Mouse (Mus musculus): Measurements from ENCODE around the gene Fgfbp1. TPM values are rescaled to one million over a fixed set of nuclear protein-coding genes. Genes with fewer than 3 reads are reported as not detected.

Fgfbp1 gene
- polyA plus RNA-seq, 1 experiment: not detected

DNA sequence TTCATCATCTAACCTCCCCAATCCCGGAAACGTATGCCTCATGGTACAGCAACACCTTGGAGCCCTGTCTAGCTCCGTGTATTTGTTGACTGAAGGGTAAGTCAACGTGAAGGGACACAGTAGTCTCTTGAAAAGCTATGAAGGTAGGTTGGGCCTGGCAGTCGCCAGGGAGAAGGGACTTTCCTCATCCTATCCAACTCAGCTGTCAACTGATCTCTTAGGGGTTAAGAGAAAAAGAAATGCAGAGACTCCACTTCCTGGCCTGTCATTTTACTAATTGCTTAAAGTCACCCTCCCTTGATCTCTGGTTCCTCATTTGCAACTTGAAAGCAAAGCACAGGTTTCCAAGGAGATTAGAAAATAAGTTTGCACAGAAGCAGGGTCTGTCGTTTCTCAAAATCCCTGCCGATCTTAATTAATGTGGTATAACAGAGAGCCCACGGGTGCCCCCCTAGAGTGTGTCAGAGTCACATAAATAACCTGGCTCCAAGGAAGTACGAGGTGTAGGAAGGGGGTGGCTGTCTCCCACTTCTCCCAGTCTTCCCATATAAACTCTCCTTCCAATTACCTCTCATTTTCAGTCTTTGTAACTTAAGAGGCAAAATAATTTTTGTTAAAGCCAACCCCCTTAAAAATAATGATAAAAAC, 34.1 kb downstream of the Fgfbp1 start:
- Histone ChIP-seq H3K27ac (ENCODE audit: insufficient read depth, low read depth, low read length) (no peak overlapping the region), H3K4me3 (ENCODE audit: insufficient read depth, low read length) (no peak overlapping the region), H3K4me1 (ENCODE audit: control insufficient read depth, insufficient read depth, low read length) (peaks cover 21% of the 10 kb centered on the region)
- no peak for TF ChIP-seq CTCF (IDR thresholded peaks at IDR 0.05; ENCODE audit: low read depth, low read length)
- TF ChIP-seq POLR2A (IDR thresholded peaks at IDR 0.05; ENCODE audit: borderline replicate concordance, low read depth, low read length): no peak

DNA sequence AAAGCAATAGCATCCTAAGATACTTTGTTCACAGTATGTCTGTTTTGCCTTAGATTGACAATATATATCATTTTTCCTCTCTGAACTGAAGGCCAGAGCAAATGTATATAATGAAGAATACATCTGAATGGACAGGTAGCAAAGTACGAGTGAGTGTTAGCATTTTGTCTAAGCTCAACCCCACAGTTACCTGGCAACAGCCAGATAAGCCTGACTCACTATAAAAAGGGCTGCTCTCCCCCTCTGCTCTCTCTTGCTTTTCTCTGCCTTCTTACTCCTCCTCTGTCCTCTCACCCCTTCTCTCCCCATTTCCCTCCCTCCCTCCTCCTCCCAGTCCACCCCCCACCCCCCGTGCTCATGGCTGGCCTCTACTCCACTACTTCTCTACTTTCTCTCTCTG, 48.3 kb downstream of the Fgfbp1 start:
- Histone ChIP-seq H3K4me3 (ENCODE audit: insufficient read depth, low read length) (no peak overlapping the region), H3K27ac (ENCODE audit: insufficient read depth, low read depth, low read length) (no peak overlapping the region), H3K4me1 (ENCODE audit: control insufficient read depth, insufficient read depth, low read length) (no peaks in the 10 kb centered on the region)
- TF ChIP-seq POLR2A (IDR thresholded peaks at IDR 0.05; ENCODE audit: borderline replicate concordance, low read depth, low read length) (no peak), CTCF (IDR thresholded peaks at IDR 0.05; ENCODE audit: low read depth, low read length) (no peak)

Other genes with a start within 250 kb of the Fgfbp1 start
- gene Bst1, start 162.9 kb downstream of the Fgfbp1 start, polyA plus RNA-seq (2012; ENCODE audit: insufficient read depth, insufficient read length, missing spikeins): 33.5 and 34.6 TPM in 2 replicates
- gene Fbxl5, start 160.1 kb downstream of the Fgfbp1 start, polyA plus RNA-seq (2012; ENCODE audit: insufficient read depth, insufficient read length, missing spikeins): 46.5 and 47.2 TPM in 2 replicates
- gene Cd38, start 113.2 kb downstream of the Fgfbp1 start, polyA plus RNA-seq (2012; ENCODE audit: insufficient read depth, insufficient read length, missing spikeins): not detected in 2 replicates
- not detected in 2 replicates for gene Gm7879, start 68.6 kb downstream of the Fgfbp1 start, polyA plus RNA-seq (2012; ENCODE audit: insufficient read depth, insufficient read length, missing spikeins)
- gene Prom1, start 120.3 kb upstream of the Fgfbp1 start, polyA plus RNA-seq (2012; ENCODE audit: insufficient read depth, insufficient read length, missing spikeins): not detected in 2 replicates
- gene Tapt1, start 244.8 kb upstream of the Fgfbp1 start, polyA plus RNA-seq (2012; ENCODE audit: insufficient read depth, insufficient read length, missing spikeins): 14.3 and 19.9 TPM in 2 replicates